Mouse (Mus musculus) gastrocnemius, postnatal 36 days (tissue): ENCODE data around the gene Vps13a. TPM values are rescaled to one million over a fixed set of nuclear protein-coding genes. Genes with fewer than 3 reads are reported as not detected.

Experiments
- DNase-seq, 2 experiments: peaks; one replicate each; pipeline ENCODE4 v3.0.0; 2022
- intact Hi-C: fragments of 180-260 bp; cut with DNase I; formaldehyde crosslinking; loops from one replicate; pipeline ENCODE4 v1.15.1; 2025
- total RNA-seq, 2 experiments: library from RNA; stranded (reverse); gene quantifications; 2 replicates each; pipeline ENCODE4 v1.2.3; 2021

Vps13a gene
- total RNA-seq, 2 experiments from 2014 or later: 17.0 to 21.0 TPM

DNA sequence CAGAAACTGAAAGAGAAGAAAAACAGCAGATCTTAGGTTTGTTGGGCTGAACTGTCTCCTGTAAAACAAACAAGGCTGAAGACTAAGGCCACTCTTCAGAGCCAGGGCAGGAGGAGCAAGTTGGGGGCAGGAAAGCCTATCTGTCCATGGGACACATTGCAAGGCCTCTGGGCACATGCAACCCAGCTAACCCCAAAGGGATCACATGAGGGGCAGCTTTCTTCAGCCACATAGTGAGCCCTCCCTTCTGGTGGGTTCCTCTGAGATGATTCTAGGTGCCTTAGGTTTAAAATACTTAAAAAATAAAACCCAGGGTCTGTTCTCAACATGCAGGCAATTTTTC, 186.8 kb downstream of the Vps13a start:
- intact Hi-C loops: loop anchor here (10.0 kb wide), 2 partner anchors 159 to 469 kb away; partner anchors contain the start of gene Gna14

DNA sequence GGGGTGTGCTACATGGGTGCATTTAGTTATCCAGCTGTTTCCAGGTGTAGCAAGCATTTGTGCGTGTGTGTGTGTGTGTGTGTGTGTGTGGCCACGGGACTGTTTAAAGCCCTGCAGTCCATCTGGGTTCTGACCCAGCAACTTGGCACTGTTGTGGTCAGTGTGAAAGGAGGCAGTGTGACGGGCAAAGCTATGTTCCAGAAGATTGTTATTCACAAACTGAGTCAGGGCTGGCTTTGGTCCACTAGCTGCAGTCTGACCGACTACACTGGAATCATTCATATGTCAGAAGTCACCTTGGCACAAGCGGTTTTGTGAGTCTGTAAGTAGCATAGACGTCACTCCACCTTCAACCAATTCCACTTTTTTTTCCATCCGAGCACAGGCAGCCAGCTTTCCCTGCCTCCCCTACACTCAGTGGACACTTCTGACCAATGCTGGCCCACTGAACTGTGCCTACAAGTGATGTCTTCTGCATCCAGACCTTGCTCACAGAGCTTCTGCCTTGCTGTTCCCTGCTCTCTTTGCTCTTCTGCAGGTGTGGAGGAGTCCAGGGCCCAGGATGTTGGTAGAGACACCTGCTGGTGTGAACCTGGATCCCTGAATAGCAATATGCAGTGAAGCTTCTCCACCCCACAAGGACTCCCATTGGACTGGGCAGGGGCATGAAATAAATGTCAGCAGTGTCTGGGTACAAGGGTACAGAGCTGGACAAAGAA, 187.3 kb downstream of the Vps13a start:
- no peak for DNase-seq
- intact Hi-C loops: loop anchor here (10.0 kb wide), 2 partner anchors 159 to 469 kb away; partner anchors contain the start of gene Gna14

More for the DNA sequence above, 186.8 kb downstream of the Vps13a start:
- DNase-seq: no peak

DNA sequence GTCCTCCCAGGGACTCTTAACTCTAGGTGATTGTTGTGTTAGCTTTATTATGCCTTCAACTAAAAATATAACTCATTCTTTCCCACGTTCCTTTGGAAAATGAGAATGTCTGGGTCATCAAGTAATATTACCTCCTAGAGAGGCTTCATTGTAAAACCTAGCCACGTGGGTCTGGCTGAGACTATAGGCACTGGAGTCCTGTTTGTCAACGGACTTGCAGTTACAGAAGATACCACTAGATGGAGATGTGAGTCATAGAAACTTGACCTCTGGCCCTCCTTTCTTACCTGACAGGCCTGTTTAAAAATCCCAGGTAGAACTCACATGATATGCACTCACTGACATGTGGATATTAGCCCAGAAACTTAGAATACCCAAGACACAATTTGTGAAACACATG, 195.4 kb downstream of the Vps13a start:
- intact Hi-C loops: no loop called here
- DNase-seq: no peak

DNA sequence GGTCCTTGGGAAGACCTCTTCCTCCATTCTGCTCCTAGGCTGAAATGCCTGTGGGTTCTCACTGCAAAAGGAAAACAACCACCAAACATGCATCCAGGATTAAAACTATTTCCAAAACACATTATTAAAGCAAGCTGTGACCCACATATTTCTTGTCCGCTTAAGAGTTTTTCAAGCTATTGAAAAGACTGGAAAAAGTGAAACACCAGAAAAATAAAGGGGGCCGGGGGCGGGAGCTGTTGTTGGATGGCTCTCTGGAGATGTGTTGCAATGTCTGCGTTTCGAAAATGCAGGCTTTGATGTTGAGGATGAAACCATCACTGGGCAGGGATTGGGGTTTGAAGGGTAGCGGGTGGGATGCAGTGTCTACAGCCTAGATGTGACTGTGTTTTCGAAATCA, 196.2 kb downstream of the Vps13a start:
- intact Hi-C loops: no loop called here
- DNase-seq: no peak

DNA sequence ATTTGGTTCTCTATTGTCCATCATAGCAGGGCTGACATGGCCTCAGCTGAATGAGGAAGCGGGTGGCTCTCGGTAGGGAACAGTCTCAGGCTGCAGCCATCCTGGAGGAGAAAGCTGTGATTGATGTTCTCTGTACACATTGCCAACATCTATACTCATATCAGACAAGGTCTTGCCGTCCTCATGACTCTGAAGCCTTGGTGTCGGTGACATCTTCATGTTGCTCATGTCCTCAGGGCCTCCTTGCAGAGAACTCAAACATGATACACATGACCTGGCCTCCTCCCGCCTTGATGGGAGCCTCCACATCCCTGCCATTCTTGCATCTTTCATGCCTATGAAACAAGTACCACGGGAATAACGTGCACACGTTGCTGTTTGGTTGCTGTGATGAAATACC, 200.2 kb downstream of the Vps13a start:
- no peak for DNase-seq
- intact Hi-C loops: no loop called here

DNA sequence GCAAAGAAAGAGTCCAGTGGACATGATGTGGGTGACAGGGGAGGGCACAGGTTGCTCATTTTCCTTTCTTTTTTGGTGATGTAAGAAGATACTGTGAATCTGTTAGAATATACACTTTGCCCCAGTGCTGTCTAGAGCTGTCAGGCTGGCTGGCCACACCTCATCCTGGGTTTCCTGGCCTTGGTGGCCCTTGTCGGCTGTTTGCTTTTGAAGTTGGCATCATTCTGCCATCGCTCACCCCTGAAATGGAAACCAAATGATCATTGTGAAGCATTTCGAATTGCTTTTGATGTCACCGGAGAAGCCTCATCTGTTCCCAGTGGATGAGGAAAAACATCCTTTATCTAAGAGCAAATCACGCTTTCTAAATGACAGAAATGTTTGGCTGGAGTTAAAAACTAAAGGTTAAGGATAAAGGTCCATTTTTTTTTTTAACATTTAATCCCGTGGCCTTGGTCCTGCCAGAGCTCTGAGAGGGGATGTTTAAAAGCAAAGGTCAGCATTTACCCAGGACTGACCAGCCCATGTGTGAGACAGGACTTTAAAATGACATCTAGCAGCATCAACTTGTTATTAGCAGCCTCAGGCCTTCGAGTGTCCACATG, 201.0 kb downstream of the Vps13a start:
- DNase-seq: no peak
- intact Hi-C loops: no loop called here

DNA sequence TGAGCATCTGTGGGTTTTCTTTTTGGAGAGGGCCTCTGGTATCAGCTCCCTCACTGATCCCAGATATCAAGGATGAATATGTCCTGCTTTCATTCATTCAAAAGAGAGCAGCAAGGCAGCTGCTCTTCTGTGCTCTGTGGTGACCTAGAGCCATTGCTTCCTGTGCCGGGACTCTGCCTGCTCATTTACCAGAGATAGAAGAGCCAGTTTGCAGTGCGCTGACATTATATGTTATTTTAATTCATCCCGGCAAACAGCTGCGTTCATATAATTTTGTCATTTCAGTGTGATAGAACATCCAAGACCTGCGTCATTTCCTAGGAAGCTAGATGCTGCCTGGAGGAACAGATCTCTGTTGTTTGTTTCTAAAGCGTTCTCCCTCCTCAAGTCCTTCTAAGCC, 203.9 kb downstream of the Vps13a start:
- DNase-seq: no peak
- intact Hi-C loops: no loop called here

Other genes with a start within 250 kb of the Vps13a start
- not detected for gene Foxb2, start 92.9 kb upstream of the Vps13a start, total RNA-seq
- 1 to 10 TPM; 4.7 to 6.7 TPM for gene Prune2, start 175.2 kb upstream of the Vps13a start, total RNA-seq